Mouse (Mus musculus) neutrophil, adult 83 days (primary cell): ENCODE results near the gene Gm10488. TPM values are rescaled to one million over a fixed set of nuclear protein-coding genes. Genes with fewer than 3 reads are reported as not detected.

Experiments used
- total RNA-seq, 2 experiments: library from RNA; stranded (reverse); gene quantifications; one replicate each; pipeline ENCODE4 v1.2.4; 2023

Gene Gm10488
- total RNA-seq = not detected

GRCm38 (mm10) chrX:29976014-29976413, at the start of gene Gm10488:
Gene Gm10488 (plus strand): TSS chrX:29976314.

